Mouse (Mus musculus): ENCODE measurements around the gene Plekhh1.

GRCm38 (mm10) chr12:79006076-79006475 lies 22.9 kb upstream of the Plekhh1 start:
- no peak for TF ChIP-seq CTCF (IDR thresholded peaks at IDR 0.05; ENCODE audit: borderline replicate concordance, insufficient read depth, low read length)
- TF ChIP-seq POLR2A (IDR thresholded peaks at IDR 0.05; ENCODE audit: low read depth, low read length) = no peak

Measured in embryonic fibroblast, embryonic 13.5 days (primary cell).